Mouse (Mus musculus) heart, postnatal 10 days (tissue): ENCODE results near the gene Smpd1. TPM values are rescaled to one million over a fixed set of nuclear protein-coding genes. Genes with fewer than 3 reads are reported as not detected.
A peak's percentile ranks its signal among the peaks of the same experiment; 100 is the strongest.

ENCODE experiments used
- DNase-seq, 2 experiments: peaks; one replicate each; pipeline ENCODE4 v3.0.0; 2021
- intact Hi-C: fragments of 180-260 bp; cut with DNase I; formaldehyde crosslinking; loops from one replicate; pipeline ENCODE4 v1.15.1; 2025
- total RNA-seq, 2 experiments: library from RNA; stranded (reverse); gene quantifications; 2 replicates each; pipeline ENCODE4 v1.2.3; 2021

Smpd1 gene
- total RNA-seq, 2 experiments from 2014 or later = 120 to 137 TPM

DNA sequence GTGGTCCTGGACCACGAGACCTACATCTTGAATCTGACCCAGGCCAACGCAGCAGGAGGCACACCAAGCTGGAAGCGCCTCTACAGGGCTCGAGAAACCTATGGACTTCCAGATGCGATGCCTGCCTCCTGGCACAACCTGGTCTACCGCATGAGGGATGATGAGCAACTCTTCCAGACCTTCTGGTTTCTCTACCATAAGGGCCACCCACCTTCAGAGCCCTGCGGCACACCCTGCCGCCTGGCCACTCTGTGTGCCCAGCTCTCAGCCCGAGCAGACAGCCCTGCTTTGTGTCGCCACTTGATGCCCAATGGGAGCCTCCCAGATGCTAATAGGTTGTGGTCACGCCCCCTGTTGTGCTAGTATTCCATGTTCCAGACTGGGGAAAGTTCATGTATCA is 3.5 kb downstream of the Smpd1 start:
- DNase-seq = no peak
- intact Hi-C loops = no loop called here

DNA sequence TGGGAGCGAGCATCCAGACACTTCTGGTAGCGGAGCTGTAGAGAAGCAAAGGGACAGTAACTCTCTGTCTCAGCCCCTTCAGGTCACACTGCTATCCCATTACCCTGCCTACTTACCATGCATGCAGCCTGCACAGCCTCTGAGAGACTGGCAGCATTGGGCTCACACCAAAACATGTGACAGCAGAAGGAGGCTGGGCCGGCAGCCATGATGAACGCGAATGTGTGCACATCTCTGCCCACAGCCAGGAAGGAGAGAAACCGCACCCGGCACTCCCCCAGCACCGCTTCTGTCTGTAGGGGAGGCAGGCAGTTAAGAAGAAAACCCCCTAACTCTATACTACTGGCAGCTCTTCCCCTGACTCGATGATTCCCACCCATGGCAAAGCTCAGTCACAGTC is 4.9 kb downstream of the Smpd1 start:
- DNase-seq = no peak
- intact Hi-C loops = no loop called here

DNA sequence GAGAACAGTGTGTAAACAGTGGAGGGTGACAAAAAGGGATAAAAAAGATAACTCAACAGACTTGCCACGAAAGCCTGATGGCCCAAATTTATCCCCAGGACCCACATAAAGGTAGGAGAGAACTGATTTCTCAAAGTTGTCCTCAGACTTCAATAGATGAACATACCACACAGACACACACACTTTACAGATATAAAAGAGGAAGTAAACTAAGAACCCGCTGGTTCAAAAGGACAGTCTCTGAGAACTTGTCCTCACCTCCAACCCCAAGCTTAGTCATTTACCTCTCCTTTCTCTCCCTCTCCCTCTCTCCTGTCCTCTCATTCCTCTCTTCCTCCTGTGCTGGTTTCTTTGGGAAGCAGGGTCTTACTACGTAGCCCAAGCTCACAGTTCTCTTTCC is 8.2 kb downstream of the Smpd1 start:
- no peak for DNase-seq
- intact Hi-C loops = no loop called here

DNA sequence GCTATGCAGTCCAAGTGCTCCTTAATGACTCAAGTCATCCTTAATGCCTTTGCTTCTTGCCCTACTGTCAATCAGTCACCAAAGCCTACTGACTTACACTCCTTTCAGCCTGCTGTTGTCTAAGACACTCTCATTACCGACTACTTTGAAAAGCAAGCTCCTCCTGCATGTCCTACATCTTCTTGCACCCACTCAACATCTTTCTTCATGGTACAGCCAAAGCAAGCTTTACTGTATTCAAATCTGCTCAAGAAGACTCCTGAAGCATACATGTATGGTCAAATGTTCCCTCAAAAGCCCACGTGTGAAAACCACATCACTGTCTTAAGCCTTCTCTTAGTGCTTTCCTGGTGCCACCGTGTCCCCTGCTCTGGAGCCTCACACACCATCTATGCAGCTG is 9.2 kb downstream of the Smpd1 start:
- no peak for DNase-seq
- intact Hi-C loops = no loop called here

DNA sequence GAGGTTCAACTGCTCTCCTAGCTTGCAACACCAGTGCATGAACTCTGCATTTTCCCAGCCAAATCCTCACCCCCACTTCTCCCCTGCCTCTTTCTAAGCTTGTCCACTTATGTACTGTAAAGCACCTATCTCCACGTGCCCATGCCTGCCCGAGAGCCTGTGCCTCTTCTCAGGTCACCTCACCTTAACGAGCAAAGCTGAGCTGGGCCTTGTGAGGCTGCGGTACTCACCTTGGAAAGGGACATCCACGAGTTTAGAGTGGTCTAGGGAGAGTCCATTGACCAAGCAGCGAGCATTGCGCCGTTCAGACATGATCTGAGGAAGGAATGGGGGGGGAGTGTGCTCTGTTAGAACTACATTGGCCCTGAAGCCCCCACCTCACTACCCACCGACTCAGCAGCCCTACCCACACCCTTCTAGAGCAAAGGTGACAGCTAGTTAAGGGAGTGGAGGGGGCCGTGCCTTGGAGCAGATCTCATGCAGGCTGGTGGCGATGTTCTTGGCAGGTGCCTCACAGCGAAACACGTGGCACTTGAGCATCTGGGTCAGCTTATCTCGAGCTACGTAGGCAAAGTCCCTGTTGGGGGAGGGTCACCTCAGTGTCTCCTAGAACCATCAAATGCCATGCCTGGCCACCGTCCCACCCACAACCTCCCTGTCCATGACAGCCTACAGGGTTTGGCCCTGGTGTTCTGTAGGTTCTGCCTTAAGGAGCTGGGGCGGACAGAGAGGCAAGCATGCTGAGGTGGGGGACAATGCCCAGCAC is 11.1 kb downstream of the Smpd1 start:
- peak; percentile 76 to 85 for DNase-seq
- intact Hi-C loops = no loop called here

DNA sequence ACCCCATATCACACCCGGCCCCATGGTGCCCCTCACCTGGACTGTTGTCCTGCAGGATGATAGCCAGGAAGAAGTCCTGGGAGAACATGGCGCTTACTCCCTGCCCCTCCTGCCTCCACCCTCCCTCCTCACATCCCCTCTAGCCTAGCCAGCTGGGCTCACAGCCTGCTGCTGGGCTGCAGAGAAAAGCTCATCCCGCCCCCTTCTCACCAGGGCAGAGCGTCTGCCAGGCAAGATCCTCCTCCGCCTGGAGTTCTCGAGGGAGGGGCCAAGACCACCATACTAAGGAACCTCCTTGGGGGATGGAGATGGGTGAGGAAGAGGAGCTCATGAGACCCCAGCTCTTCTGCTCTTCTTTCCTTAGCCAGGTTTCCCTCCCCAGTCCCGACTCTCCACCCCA is 14.4 kb downstream of the Smpd1 start:
- intact Hi-C loops = no loop called here
- DNase-seq = no peak

DNA sequence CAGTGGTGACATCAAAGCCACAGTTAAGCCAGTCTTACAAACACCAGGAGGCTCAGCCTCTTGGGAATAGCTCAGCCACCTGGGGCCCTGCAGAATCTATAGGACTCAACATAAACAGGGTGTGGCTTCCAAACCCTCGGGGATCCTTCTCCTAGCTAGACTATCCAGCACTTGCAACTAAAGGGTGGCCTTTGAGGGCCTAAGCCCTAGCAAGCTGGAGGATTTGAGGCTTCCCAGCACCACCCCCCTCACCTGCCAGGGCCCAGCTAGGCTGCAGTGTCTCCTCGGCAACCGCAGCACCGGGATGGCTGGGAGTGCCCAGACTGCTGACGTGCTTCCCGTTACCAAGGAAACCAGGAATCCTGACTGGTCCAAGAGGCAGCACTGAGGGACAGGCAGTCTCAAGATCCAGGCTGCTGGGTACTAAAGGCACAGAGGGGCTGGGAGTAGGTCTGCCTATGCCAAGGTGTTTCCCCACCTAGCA is 14.9 kb downstream of the Smpd1 start:
- intact Hi-C loops = no loop called here
- DNase-seq = no peak

DNA sequence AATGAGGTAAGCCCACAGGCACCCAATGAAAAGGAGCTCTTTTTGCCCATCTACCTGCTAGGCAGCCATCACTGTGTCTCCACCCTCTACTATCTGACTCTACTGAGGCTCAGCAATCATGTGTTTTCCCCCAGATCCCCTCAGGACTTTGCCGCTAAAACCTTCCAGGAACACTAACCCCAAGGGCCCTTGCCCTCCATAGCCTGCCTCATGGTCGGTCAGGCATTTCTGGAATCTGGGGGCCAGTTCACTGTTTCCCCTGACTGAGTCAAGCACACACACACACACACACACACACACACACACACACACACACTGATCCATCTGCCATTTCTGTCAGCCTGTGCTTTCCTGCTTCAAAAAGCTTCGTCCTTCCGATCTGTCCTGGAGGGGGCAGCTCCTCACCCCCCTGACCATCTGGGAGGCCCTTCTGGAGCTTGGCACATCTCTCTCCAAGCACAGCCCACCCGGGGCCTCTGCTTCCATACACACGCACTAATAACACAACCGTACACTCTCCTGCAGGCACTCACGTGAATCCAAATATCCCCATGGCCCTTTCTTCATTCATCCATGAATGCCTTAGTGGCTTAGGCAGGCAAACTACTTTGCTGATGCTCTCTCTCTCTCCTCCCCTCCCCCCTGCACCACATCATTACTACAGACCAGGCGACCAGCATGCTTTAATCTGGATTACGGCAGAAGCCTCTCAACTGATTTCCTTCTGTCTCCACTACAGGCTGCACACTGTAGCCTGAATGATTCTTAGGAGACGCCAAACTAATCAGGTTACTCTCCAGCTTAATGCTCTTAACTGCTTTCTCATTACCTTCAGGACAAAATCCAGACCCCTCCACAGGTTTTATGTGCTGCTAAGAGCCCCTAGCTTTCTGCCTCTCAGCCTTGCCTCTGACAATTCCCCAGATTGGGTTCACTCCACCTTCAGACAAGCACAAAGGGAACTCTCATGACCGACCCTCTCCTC is 15.6 kb downstream of the Smpd1 start:
- DNase-seq = no peak
- intact Hi-C loops = no loop called here

DNA sequence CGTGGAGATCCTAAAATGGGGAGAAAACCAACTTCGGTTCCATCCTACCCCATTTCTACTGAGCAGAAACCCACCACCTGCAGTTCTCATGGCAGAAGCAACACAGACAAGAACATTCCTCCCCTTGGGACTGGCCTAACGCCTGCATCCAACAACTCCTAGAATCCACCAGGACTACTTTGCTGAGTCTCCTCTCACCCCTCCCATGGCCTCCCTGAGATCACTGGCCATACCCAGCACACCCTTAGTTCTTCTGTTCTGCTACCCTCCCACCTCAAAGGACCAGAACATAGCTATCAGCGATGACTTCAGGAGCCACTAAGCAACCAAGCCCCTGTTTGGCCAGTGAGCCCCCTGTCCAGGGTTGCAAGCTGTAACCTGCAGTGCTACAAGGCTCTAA is 16.6 kb downstream of the Smpd1 start:
- no peak for DNase-seq
- intact Hi-C loops = no loop called here

DNA sequence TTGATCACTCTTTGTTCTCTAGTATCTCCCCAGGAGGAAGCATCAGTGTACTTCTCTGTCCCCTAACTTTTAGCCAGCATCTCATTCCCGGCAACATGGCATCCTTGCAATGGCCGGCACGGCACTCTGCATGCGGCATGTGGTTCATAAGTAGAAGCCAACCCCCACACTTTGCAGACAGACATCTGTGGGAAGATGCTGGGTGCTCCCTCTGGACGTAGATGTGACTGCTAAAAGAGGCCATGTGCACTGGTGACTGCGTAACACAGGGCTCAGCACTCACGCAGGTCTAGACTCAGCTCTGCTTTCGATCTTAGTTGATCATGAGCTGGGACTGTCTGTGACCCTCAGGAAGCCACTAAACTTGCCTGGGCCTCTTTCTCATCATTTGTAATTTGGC is 18.8 kb downstream of the Smpd1 start:
- intact Hi-C loops = no loop called here
- DNase-seq = no peak

DNA sequence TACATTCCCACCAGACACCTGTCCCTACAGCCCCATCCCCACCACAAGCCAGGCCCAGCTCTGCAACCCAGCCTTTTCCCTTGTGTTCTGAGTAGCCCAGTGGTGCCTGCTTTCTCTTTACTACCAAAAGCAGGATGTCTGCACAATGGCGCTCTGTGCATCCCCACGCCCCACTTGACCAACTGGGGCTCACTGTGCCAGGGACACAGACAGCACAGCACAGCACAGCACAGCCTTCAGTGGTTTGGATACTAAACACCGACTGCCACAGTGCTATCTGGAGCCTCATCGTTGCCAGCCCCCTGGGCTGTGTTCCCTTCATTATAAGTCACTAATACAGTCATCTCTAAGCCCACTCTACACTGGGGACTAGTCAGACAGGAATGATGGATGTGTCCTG is 20.4 kb downstream of the Smpd1 start:
- no peak for DNase-seq
- intact Hi-C loops = no loop called here

DNA sequence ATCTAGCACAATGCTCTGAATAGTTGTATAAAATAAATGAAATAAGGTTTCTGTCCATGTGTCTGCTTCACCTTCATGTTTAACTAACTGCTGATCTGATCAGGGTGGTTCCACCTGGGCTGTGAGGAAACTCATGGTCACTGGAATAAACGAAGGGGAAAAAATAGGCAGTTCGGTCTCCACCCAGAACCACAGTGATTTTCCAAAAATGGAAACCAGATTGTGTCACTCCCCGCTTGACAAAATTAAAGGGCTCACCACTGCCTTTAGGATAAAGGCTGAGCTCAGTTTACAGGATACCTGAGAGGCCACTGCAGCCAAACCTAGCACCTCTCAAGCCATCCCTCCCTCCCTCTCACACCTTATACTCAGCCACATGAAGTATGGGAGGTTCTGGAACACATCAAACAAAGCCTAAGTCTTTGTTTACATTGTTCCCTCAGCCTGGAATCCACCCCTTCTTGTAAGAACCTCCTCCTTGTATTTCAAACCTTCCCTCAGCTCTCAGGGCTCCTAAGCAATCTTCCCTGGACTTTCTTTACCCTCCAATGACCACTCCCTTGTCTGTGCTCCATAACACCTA is 22.1 kb downstream of the Smpd1 start:
- DNase-seq = no peak
- intact Hi-C loops = no loop called here

DNA sequence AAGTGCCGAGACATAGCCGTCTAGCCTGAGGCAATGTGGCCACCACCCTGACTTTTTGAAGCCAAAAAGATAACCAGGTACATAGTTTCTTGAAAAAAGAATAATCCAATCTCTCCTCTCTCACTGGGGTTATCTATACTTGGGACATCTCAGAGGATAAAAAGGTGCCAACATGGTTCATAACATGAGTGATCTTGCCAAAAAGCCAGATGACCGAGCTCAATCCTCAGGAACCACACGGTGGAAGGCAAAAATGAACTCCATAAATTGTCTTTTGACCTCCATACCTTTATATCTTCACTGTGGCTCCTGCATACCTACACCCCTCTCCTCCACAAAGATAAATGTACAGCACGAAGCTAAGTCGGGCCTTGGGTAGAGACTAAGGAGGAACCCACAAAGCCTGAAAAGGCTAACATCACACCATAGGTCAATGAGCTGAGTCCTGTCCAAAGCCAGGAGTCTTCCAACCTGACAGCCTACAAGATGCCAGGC is 23.3 kb downstream of the Smpd1 start:
- no peak for DNase-seq
- intact Hi-C loops = no loop called here

DNA sequence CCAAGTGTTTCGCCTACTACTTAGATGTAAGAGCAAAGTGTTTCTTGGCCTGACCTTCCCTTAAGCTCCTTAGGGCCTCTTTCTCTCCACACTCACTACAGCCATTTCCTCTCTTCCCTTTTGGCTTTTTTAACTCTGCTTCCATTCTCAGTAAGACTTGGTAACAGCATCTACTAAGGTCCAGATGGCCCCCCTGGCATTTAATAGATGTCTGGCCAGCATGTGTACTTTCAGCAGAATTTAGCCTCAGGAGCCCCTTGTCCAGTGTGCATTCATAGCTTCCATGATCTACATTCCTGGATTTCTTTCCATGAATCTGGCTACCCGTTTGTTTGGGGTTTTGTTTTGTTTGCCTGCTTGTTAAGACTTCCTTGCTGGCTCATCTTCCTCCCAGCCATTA is 24.3 kb downstream of the Smpd1 start:
- no peak for DNase-seq
- intact Hi-C loops = no loop called here

DNA sequence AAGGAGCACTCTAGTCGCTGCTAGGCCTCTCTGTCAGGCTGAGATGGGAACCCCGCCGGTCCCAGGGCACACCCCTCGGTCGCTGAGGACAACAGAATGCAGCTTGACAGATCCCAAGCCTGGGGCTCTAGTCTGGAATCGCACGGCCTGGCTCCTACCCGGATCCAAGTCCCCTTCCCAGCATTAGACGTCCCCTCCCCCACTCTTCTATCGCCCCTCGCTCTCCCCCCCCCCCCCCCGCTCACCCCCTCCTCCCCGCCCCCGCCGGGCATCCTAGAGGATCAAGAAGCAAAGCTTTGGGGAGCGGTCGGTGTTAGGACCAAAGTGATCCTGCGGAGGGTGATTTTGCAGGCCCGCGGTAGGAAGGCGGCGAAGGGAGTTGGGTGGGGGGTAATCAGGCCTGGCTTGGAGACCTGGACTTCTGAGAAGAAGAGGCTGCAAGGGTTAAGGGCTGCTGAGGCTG is 26.5 kb downstream of the Smpd1 start:
- intact Hi-C loops = loop anchor here (2.0 kb wide), 1 partner anchor 26 kb away; the partner anchor contains the start of gene Smpd1

DNA sequence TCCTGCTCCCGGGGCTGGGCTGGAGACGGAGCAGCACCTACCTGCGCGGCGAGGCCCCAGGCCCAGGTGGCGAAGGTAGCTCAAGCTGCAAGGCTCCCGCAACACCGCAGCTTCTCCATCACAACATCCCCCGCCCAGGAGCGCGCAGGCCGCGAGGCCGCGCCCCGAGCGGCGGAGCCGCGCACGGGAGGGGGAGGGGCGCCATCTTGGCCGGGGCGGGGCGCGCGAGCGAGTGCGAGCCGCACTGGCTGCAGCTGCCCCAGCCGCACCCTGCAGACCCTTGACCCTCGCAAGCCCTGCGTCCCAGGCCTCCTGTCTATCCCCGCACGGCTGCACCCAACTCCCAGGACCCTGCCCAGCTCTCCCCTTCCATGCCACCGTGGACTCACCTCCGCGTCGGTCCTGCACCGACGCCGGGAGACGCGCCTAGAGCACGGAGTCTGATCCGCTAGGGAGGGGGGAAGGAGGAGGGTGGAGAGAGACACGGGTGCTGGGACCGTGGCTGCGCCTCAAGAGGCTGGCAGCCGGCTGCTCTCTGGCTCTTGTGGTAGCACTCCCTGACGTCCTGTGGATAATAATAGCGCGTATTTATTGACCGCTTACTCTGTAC is 27.0 kb downstream of the Smpd1 start, which contains the start of gene Apbb1:
Gene Apbb1 (minus strand): TSS at position 560 of the 610 bp plus-strand sequence.
- intact Hi-C loops = loop anchor here (2.0 kb wide), 1 partner anchor 26 kb away; the partner anchor contains the start of gene Smpd1
- peak; percentile 85 for DNase-seq

More for the DNA sequence above, 26.5 kb downstream of the Smpd1 start:
- peak; percentile 33 for DNase-seq

DNA sequence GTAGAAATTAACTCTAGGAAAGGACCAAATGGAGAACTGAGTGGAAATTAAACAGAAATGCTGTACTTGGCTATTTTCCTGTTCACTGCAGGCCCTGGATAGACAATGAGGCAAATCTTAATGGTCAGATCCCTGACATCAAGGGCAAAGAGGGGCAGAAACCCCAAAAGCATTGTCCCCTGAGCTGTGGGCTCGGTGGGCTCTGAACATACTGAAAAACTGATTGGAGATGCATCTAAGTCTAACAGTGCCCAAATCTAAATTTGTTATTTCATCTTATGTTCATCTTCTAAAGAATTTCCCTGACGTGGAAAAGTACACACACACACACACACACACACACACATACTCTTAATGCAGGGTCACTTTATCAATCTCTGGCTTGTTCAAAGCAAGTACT is 27.8 kb downstream of the Smpd1 start:
- DNase-seq = no peak
- intact Hi-C loops = loop anchor here (2.0 kb wide), 1 partner anchor 27 kb away; the partner anchor contains the start of gene Smpd1

DNA sequence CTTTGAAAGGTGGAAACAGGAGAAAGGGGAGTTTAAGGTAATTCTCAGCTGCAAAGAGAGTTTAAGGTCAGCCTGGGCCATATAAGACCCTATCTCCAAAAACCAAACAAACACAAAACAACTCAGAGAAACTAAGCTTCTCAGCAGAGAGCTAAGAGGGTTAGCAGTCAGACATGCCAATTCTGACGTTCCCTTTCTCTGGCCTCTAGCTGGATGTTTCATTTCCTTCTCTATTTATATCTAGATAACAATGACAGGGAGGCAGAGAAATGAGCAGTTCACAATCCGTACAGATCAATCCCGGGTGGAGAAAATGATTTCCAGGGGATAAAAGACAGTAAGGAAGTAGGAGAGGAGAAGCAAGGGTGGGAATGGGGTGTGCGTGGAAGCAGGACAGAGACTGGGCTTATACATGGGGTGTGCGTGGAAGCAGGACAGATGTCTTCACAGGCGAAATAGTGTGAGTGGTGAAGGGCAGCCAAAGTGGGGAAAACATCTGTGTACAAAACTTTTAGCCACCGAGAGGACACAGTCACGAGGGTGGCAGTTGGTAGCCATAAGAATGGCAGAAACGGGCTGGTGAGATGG is 34.3 kb downstream of the Smpd1 start:
- no peak for DNase-seq
- intact Hi-C loops = no loop called here

DNA sequence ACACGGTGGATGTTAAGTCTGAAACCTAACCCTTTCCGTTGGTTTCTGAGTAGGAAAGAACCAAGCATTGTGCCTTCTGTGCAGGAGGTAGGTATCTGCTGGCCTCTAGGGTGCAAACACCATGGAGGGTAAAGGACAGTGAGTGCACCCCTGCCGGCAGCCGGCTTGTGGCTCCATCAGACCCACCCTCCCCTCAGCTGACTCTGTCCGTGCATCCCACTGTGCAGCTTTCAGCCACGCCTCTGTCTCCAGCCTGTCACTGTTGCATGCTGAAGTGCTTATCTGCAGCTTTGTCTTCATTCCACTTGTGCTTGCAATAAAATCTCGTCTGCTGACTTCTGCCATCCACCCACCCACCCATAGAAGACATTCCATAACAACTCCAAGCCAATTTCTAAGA is 35.9 kb downstream of the Smpd1 start:
- intact Hi-C loops = no loop called here
- no peak for DNase-seq
